Mouse (Mus musculus) forebrain, embryonic 14.5 days (tissue): ENCODE measurements around the gene Acnat1. TPM values are rescaled to one million over a fixed set of nuclear protein-coding genes. Genes with fewer than 3 reads are reported as not detected.
"Not testable (repeated sequence)": the region's sequence is repeated elsewhere in the genome, so short reads cannot be mapped to it uniquely, and the experiment has no call there.

Experiments
- ATAC-seq: fragments of 200-750 bp; cut with Nextera tagmentation; 2 replicates; pipeline ENCODE4 v1.8.0; 2017; ENCODE audit warnings: mild to moderate bottlenecking, moderate library complexity
- DNase-seq: peaks from one replicate; pipeline ENCODE4 v3.0.0-alpha.2; 2015; ENCODE audit warnings: low spot score
- H3K27ac ChIP-seq: fragments of 300-500 bp; sonication (generic); 2 replicates; pipeline ENCODE4 v1.5.1; 2014; ENCODE audit warnings: low read depth, mild to moderate bottlenecking, control low read depth, low read length, moderate library complexity
- H3K27me3 ChIP-seq: fragments of 300-500 bp; sonication (generic); replicated peaks from 2 replicates; pipeline ENCODE4 v1.6.1; 2014; ENCODE audit warnings: low read length, control low read depth, mixed read lengths; ENCODE audit not compliant: control insufficient read depth, insufficient read depth
- H3K36me3 ChIP-seq: fragments of 300-500 bp; sonication (generic); 2 replicates; pipeline ENCODE4 v1.6.1; 2014; ENCODE audit warnings: low read length, control low read depth; ENCODE audit not compliant: control insufficient read depth, insufficient read depth
- H3K4me1 ChIP-seq: fragments of 300-500 bp; sonication (generic); 2 replicates; pipeline ENCODE4 v1.6.1; 2014; ENCODE audit warnings: antibody characterized with exemption, low read length, control low read depth; ENCODE audit not compliant: control insufficient read depth, insufficient read depth
- H3K4me2 ChIP-seq: fragments of 300-500 bp; sonication (generic); 2 replicates; pipeline ENCODE4 v1.6.1; 2014; ENCODE audit warnings: mild to moderate bottlenecking, control low read depth, low read length
- H3K4me3 ChIP-seq: fragments of 300-500 bp; sonication (generic); 2 replicates; pipeline ENCODE4 v1.5.1; 2014; ENCODE audit warnings: low read depth, low read length, control low read depth
- H3K9ac ChIP-seq: fragments of 300-500 bp; sonication (generic); 2 replicates; pipeline ENCODE4 v1.6.1; 2014; ENCODE audit warnings: mild to moderate bottlenecking, low read length, control low read depth, moderate library complexity
- H3K9me3 ChIP-seq: fragments of 300-500 bp; sonication (generic); replicated peaks from 2 replicates; pipeline ENCODE4 v1.6.1; 2016; ENCODE audit warnings: low read length, control low read depth, mixed read lengths; ENCODE audit not compliant: control insufficient read depth
- WGBS: fragments of 180-500 bp; shearing (Covaris S2); extraction: QIAGEN DNeasy Blood & Tissue Kit; methylation state at CpG from one replicate; pipeline ENCODE4 v1.1.7; 2014; 5-methylcytosine and 5-hydroxymethylcytosine counted together
- polyA plus RNA-seq: library from polyadenylated mRNA; unstranded; fragments of >200 nt; fragmentation: Nextera tagmentation; extraction: Ambion mirVana; gene quantifications from 2 replicates; pipeline ENCODE4 v1.2.1, GENCODE M21; 2014

The Acnat1 gene
- polyA plus RNA-seq, 1 experiment from 2014 or later: not detected

GRCm38 (mm10) chr4:49478118-49478877 is 4.6 kb upstream of the Acnat1 start:
- H3K4me1 ChIP-seq: no peaks in the 10 kb centered on the region
- 20% methylated on average over 19 of the region's 19 CpGs for WGBS
- H3K4me3 ChIP-seq: no peak overlapping the region
- peak overlapping the region; percentile 35 for H3K4me2 ChIP-seq
- no peak overlapping the region for H3K9ac ChIP-seq
- no peak overlapping the region for H3K27ac ChIP-seq
- H3K27me3 ChIP-seq: no peaks in the 10 kb centered on the region
- ATAC-seq: peak; percentile 79; the same call in 1 of the 2 replicates
- H3K9me3 ChIP-seq: no peaks in the 10 kb centered on the region
- peak; percentile 50 for DNase-seq
- no peaks in the 10 kb centered on the region for H3K36me3 ChIP-seq

GRCm38 (mm10) chr4:49474583-49474982 is 871 bp upstream of the Acnat1 start:
- Histone ChIP-seq H3K27me3 (no peaks in the 10 kb centered on the region), H3K36me3 (no peaks in the 10 kb centered on the region)
- ATAC-seq: no peak

GRCm38 (mm10) chr4:49469435-49470151 is 4.1 kb downstream of the Acnat1 start:
- H3K36me3 ChIP-seq: no peaks in the 10 kb centered on the region
- H3K9ac ChIP-seq: no peak overlapping the region
- no peaks in the 10 kb centered on the region for H3K27me3 ChIP-seq
- 92% methylated on average over 3 of the region's 3 CpGs for WGBS
- no peak overlapping the region for H3K27ac ChIP-seq
- H3K4me2 ChIP-seq: no peak overlapping the region
- DNase-seq (no peak), ATAC-seq (no peak)
- no peaks in the 10 kb centered on the region for H3K9me3 ChIP-seq
- no peak overlapping the region for H3K4me3 ChIP-seq
- no peaks in the 10 kb centered on the region for H3K4me1 ChIP-seq

More at GRCm38 (mm10) chr4:49474583-49474982, 871 bp upstream of the Acnat1 start:
- Histone ChIP-seq H3K4me1 (no peaks in the 10 kb centered on the region), H3K4me3 (no peak overlapping the region), H3K27ac (no peak overlapping the region), H3K9ac (no peak overlapping the region), H3K9me3 (no peaks in the 10 kb centered on the region), H3K4me2 (no peak overlapping the region)
- no peak for DNase-seq

GRCm38 (mm10) chr4:49467360-49467759 is 6.4 kb downstream of the Acnat1 start:
- ATAC-seq: no peak
- no peak overlapping the region for H3K4me3 ChIP-seq
- no peak for DNase-seq
- no peaks in the 10 kb centered on the region for H3K4me1 ChIP-seq
- no peaks in the 10 kb centered on the region for H3K27me3 ChIP-seq
- H3K36me3 ChIP-seq: no peaks in the 10 kb centered on the region
- no peak overlapping the region for H3K4me2 ChIP-seq
- H3K9me3 ChIP-seq: no peaks in the 10 kb centered on the region
- no peak overlapping the region for H3K9ac ChIP-seq
- H3K27ac ChIP-seq: no peak overlapping the region
- 93% methylated on average over 6 of the region's 6 CpGs for WGBS

GRCm38 (mm10) chr4:49456171-49456570 is 17.5 kb downstream of the Acnat1 start:
- Histone ChIP-seq H3K36me3 (no peaks in the 10 kb centered on the region), H3K4me3 (no peak overlapping the region), H3K27ac (no peak overlapping the region), H3K9ac (no peak overlapping the region), H3K27me3 (no peaks in the 10 kb centered on the region), H3K9me3 (no peaks in the 10 kb centered on the region), H3K4me2 (no peak overlapping the region), H3K4me1 (no peaks in the 10 kb centered on the region)
- no peak for DNase-seq
- no peak for ATAC-seq
- WGBS: 65% methylated on average over 2 of the region's 2 CpGs

GRCm38 (mm10) chr4:49451848-49452551 is 21.7 kb downstream of the Acnat1 start:
- WGBS: 74% methylated on average over 1 of the region's 1 CpGs
- Histone ChIP-seq H3K4me2 (no peak overlapping the region), H3K9ac (no peak overlapping the region), H3K4me1 (no peaks in the 10 kb centered on the region), H3K9me3 (no peaks in the 10 kb centered on the region), H3K27me3 (no peaks in the 10 kb centered on the region), H3K36me3 (no peaks in the 10 kb centered on the region), H3K27ac (no peak overlapping the region), H3K4me3 (no peak overlapping the region)
- DNase-seq: no peak
- ATAC-seq: no peak

GRCm38 (mm10) chr4:49451133-49451847 is 22.4 kb downstream of the Acnat1 start:
- not testable (repeated sequence) for DNase-seq, H3K27me3 ChIP-seq, H3K4me3 ChIP-seq, H3K4me2 ChIP-seq, H3K4me1 ChIP-seq, H3K27ac ChIP-seq, H3K9ac ChIP-seq, ATAC-seq, H3K36me3 ChIP-seq, H3K9me3 ChIP-seq
- 100% methylated on average over 1 of the region's 1 CpGs for WGBS

GRCm38 (mm10) chr4:49436968-49437367 is 36.7 kb downstream of the Acnat1 start:
- H3K4me1 ChIP-seq, H3K27me3 ChIP-seq, H3K4me2 ChIP-seq, H3K27ac ChIP-seq, ATAC-seq, H3K9me3 ChIP-seq, H3K4me3 ChIP-seq, H3K9ac ChIP-seq, H3K36me3 ChIP-seq, DNase-seq: not testable (repeated sequence)
- WGBS: 96% methylated on average over 3 of the region's 3 CpGs
